Mouse (Mus musculus): ENCODE results near the gene Myo1b.

Gene Myo1b

GRCm38 (mm10) chr1:51829353-51829752, 86.5 kb downstream of the Myo1b start:
- no peak for TF ChIP-seq CTCF (conservative IDR thresholded peaks at IDR 0.05; ENCODE audit: low read length)
- no peak for TF ChIP-seq POU5F1 (IDR thresholded peaks at IDR 0.05; ENCODE audit: borderline replicate concordance, low read length)
- no peak for TF ChIP-seq NANOG (IDR thresholded peaks at IDR 0.05; ENCODE audit: borderline replicate concordance, low read length)

GRCm38 (mm10) chr1:51822531-51822930, 93.3 kb downstream of the Myo1b start:
- peaks cover 8% of the 10 kb centered on the region; the same call in 1 of the 2 replicates for H3K4me1 ChIP-seq (replicated peaks; ENCODE audit: low read depth, low read length)
- no peaks in the 10 kb centered on the region for H3K27me3 ChIP-seq (ENCODE audit: insufficient read depth, low read length)
- no peaks in the 10 kb centered on the region for H3K9me3 ChIP-seq (ENCODE audit: low read length)
- TF ChIP-seq NANOG (IDR thresholded peaks at IDR 0.05; ENCODE audit: borderline replicate concordance, low read length) = no peak
- TF ChIP-seq POU5F1 (IDR thresholded peaks at IDR 0.05; ENCODE audit: borderline replicate concordance, low read length) = no peak
- no peak for TF ChIP-seq CTCF (conservative IDR thresholded peaks at IDR 0.05; ENCODE audit: low read length)
- H3K36me3 ChIP-seq (ENCODE audit: insufficient read depth, low read length) = peaks cover 7% of the 10 kb centered on the region; the same call in 1 of the 2 replicates
- no peak overlapping the region for H3K4me3 ChIP-seq (replicated peaks; ENCODE audit: low read length)

More at GRCm38 (mm10) chr1:51829353-51829752, 86.5 kb downstream of the Myo1b start:
- H3K27me3 ChIP-seq (ENCODE audit: insufficient read depth, low read length) = no peaks in the 10 kb centered on the region
- H3K9me3 ChIP-seq (ENCODE audit: low read length) = no peaks in the 10 kb centered on the region
- H3K4me1 ChIP-seq (replicated peaks; ENCODE audit: low read depth, low read length) = no peaks in the 10 kb centered on the region
- H3K36me3 ChIP-seq (ENCODE audit: insufficient read depth, low read length) = no peaks in the 10 kb centered on the region; the same call in 1 of the 2 replicates
- H3K4me3 ChIP-seq (replicated peaks; ENCODE audit: low read length) = no peak overlapping the region

- TF ChIP-seq CTCF (conservative IDR thresholded peaks at IDR 0.05; ENCODE audit: low read length) = no peak
- Histone ChIP-seq H3K4me1 (replicated peaks; ENCODE audit: low read depth, low read length) (peaks cover 8% of the 10 kb centered on the region; the same call in 1 of the 2 replicates), H3K9me3 (ENCODE audit: low read length) (no peaks in the 10 kb centered on the region), H3K4me3 (replicated peaks; ENCODE audit: low read length) (no peak overlapping the region), H3K36me3 (ENCODE audit: insufficient read depth, low read length) (peaks cover 7% of the 10 kb centered on the region; the same call in 1 of the 2 replicates), H3K27me3 (ENCODE audit: insufficient read depth, low read length) (no peaks in the 10 kb centered on the region)
Observed at GRCm38 (mm10) chr1:51821701-51822495, 94.0 kb downstream of the Myo1b start.

- H3K4me3 ChIP-seq (replicated peaks; ENCODE audit: low read length) = no peak overlapping the region
- TF ChIP-seq POU5F1 (IDR thresholded peaks at IDR 0.05; ENCODE audit: borderline replicate concordance, low read length) (no peak), NANOG (IDR thresholded peaks at IDR 0.05; ENCODE audit: borderline replicate concordance, low read length) (no peak), CTCF (conservative IDR thresholded peaks at IDR 0.05; ENCODE audit: low read length) (no peak)
- no peaks in the 10 kb centered on the region for H3K27me3 ChIP-seq (ENCODE audit: insufficient read depth, low read length)
- H3K36me3 ChIP-seq (ENCODE audit: insufficient read depth, low read length) = peaks cover 7% of the 10 kb centered on the region; the same call in 1 of the 2 replicates
- H3K4me1 ChIP-seq (replicated peaks; ENCODE audit: low read depth, low read length) = peaks cover 8% of the 10 kb centered on the region; the same call in 1 of the 2 replicates
- no peaks in the 10 kb centered on the region for H3K9me3 ChIP-seq (ENCODE audit: low read length)
Observed at GRCm38 (mm10) chr1:51820520-51820919, 95.4 kb downstream of the Myo1b start.

- no peak for TF ChIP-seq NANOG (IDR thresholded peaks at IDR 0.05; ENCODE audit: borderline replicate concordance, low read length)
- TF ChIP-seq POU5F1 (IDR thresholded peaks at IDR 0.05; ENCODE audit: borderline replicate concordance, low read length) = no peak
- TF ChIP-seq CTCF (conservative IDR thresholded peaks at IDR 0.05; ENCODE audit: low read length) = no peak
- Histone ChIP-seq H3K9me3 (ENCODE audit: low read length) (no peaks in the 10 kb centered on the region), H3K27me3 (ENCODE audit: insufficient read depth, low read length) (no peaks in the 10 kb centered on the region), H3K4me1 (replicated peaks; ENCODE audit: low read depth, low read length) (peaks cover 8% of the 10 kb centered on the region; the same call in 1 of the 2 replicates), H3K4me3 (replicated peaks; ENCODE audit: low read length) (no peak overlapping the region), H3K36me3 (ENCODE audit: insufficient read depth, low read length) (peaks cover 7% of the 10 kb centered on the region; the same call in 1 of the 2 replicates)
Observed at GRCm38 (mm10) chr1:51820013-51820441, 95.8 kb downstream of the Myo1b start.

- Histone ChIP-seq H3K27me3 (ENCODE audit: insufficient read depth, low read length) (no peaks in the 10 kb centered on the region), H3K4me1 (replicated peaks; ENCODE audit: low read depth, low read length) (no peaks in the 10 kb centered on the region), H3K4me3 (replicated peaks; ENCODE audit: low read length) (no peak overlapping the region), H3K36me3 (ENCODE audit: insufficient read depth, low read length) (no peaks in the 10 kb centered on the region), H3K9me3 (ENCODE audit: low read length) (no peaks in the 10 kb centered on the region)
- TF ChIP-seq POU5F1 (IDR thresholded peaks at IDR 0.05; ENCODE audit: borderline replicate concordance, low read length) (no peak), NANOG (IDR thresholded peaks at IDR 0.05; ENCODE audit: borderline replicate concordance, low read length) (no peak), CTCF (conservative IDR thresholded peaks at IDR 0.05; ENCODE audit: low read length) (no peak)
Observed at GRCm38 (mm10) chr1:51815636-51816035, 100.2 kb downstream of the Myo1b start.

- TF ChIP-seq CTCF (conservative IDR thresholded peaks at IDR 0.05; ENCODE audit: low read length) = no peak
- no peak for TF ChIP-seq NANOG (IDR thresholded peaks at IDR 0.05; ENCODE audit: borderline replicate concordance, low read length)
- TF ChIP-seq POU5F1 (IDR thresholded peaks at IDR 0.05; ENCODE audit: borderline replicate concordance, low read length) = no peak
- H3K36me3 ChIP-seq (ENCODE audit: insufficient read depth, low read length) = no peaks in the 10 kb centered on the region
- H3K27me3 ChIP-seq (ENCODE audit: insufficient read depth, low read length) = no peaks in the 10 kb centered on the region
- H3K9me3 ChIP-seq (ENCODE audit: low read length) = no peaks in the 10 kb centered on the region
- no peaks in the 10 kb centered on the region for H3K4me1 ChIP-seq (replicated peaks; ENCODE audit: low read depth, low read length)
- no peak overlapping the region for H3K4me3 ChIP-seq (replicated peaks; ENCODE audit: low read length)
Observed at GRCm38 (mm10) chr1:51814854-51815630, 100.8 kb downstream of the Myo1b start.

- Histone ChIP-seq H3K4me3 (replicated peaks; ENCODE audit: low read length) (no peak overlapping the region), H3K4me1 (replicated peaks; ENCODE audit: low read depth, low read length) (no peaks in the 10 kb centered on the region), H3K9me3 (ENCODE audit: low read length) (no peaks in the 10 kb centered on the region), H3K36me3 (ENCODE audit: insufficient read depth, low read length) (no peaks in the 10 kb centered on the region), H3K27me3 (ENCODE audit: insufficient read depth, low read length) (no peaks in the 10 kb centered on the region)
- no peak for TF ChIP-seq POU5F1 (IDR thresholded peaks at IDR 0.05; ENCODE audit: borderline replicate concordance, low read length)
- no peak for TF ChIP-seq CTCF (conservative IDR thresholded peaks at IDR 0.05; ENCODE audit: low read length)
- no peak for TF ChIP-seq NANOG (IDR thresholded peaks at IDR 0.05; ENCODE audit: borderline replicate concordance, low read length)
Observed at GRCm38 (mm10) chr1:51808847-51809246, 107.0 kb downstream of the Myo1b start.

Measured in E14TG2a.4 (cell line).